Mouse (Mus musculus) cerebellum, postnatal 4 days (tissue): ENCODE results near the gene Gprin2.
A peak's percentile ranks its signal among the peaks of the same experiment; 100 is the strongest.

Experiments used
- DNase-seq, 2 experiments: peaks; one replicate each; pipeline ENCODE4 v3.0.0; 2022; ENCODE audit warnings: low spot score in 2 of 2, mixed read lengths in 1 of 2

The Gprin2 gene

GRCm38 (mm10) chr14:34201231-34202035 lies at the start of gene Gprin2:
TSS of gene Gprin2 (minus strand) at chr14:34201653.
- DNase-seq: peak in 1 of 2 experiments; percentile 57

DNA sequence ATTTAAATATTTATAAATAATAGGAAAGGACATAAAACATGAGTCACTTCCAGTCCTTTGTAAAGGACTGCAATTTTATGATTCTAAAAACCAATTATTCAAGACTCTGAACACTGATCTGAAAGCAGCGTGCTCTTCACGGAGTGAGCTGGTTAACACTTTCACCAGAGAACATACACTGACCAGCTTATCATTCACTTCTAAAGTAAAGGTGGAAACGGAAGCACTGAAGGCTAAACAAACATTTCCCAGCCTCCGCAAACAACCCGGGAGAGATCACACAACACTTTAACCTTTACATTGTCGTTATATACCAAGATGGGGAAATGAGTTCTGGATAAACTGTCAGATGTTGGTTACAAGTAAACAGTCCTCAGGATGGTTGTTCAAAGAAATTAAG lies 39.2 kb upstream of the Gprin2 start:
- no peak for DNase-seq

- DNase-seq: no peak
These were observed 38.8 kb upstream of the Gprin2 start for GRCm38 (mm10) chr14:34240263-34240662.

DNA sequence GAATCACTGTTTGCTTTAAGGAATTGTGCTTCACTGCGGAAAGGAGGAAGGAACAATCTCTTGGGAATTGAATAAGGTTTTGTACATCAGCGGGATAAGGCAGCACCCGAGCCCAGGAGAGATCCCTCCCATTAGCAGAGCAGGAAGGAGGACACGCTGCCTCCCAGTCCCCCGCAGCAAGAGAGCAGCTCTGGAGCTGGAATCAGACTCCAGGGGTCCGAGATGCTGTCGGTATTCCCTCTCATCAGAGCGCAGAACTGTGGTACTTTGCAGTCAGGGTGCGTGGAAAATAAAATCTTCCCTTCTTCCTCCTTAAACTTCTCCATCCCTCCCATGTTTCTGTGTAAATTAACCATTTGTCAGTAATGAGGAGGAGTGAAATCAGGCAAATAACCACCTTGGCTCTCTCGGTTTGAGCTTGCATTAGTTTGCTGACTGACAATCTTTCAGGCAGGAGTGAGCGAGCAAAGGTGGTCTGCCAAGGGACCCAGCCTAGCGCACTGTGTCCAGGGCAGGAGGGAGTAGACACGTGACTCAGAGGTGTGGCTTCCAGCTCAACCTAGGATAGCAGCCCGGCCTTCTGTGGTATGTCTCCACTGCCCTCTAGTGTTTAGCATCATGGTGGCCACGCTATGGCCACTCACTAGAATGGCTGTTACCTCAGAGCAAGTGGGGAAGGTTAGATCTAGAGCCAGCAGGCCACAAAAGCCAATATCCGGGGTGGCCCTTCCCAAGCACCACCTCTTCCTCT lies 33.4 kb upstream of the Gprin2 start:
- DNase-seq: peak in 1 of 2 experiments; percentile 60

DNA sequence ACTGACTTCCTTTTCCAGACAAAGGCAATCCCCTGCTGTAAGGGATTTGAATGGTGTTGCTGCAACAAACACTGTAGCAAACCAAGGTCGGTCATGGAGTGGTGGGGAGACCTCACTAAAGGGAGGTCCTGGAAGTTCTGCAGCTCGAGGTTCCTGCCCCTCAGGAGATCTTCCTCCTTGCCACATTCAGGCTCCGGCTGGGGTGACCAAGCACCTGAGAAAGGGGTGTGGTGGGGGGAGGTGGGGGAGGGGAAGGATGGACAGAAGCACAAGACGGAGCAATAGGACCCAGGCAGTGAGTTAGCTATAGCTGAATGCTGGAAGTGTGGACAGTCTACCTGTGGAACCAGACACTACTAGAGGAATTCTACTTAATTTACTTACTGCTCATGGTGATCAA lies 32.4 kb upstream of the Gprin2 start:
- no peak for DNase-seq

DNA sequence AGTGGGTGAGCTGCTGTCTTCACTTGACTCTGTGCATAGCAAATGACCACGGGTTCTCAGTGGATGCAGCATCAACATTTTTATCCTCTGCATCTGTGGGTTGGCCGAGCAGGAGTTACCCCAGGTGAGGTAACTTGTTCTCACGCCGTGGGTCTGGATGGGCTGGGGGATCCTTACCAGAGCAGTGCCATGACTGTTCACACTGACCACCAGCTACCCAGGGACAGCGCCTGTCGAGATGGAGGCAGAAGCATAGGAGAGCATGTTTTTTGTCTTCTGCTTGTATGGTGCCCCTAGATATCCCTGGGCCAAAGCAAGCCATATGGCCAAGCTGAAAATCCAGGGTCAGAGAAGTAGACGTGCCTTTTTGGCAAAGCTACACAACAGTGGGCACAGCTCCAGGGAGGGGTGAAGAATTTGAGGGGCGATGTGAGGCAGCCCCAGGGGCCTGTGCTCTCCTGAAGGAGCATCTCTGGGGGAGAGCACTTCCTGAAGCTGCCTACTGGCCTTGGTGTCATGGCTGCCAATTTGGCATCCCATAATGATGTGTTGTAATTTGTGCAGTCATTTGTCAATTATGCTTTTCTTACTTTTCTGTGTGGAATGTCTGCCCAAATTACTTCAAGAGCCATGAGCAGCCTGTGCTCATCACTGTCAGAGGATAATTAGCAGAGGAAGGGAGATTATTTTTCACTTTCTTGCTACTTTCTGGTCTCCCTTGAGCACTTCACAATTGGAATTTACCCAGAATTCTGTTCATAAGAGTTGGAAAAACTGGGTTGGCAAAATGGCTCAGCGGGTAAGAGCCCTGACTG lies 31.6 kb upstream of the Gprin2 start:
- DNase-seq: no peak

GRCm38 (mm10) chr14:34232340-34232739 lies 30.9 kb upstream of the Gprin2 start:
- DNase-seq: no peak

DNA sequence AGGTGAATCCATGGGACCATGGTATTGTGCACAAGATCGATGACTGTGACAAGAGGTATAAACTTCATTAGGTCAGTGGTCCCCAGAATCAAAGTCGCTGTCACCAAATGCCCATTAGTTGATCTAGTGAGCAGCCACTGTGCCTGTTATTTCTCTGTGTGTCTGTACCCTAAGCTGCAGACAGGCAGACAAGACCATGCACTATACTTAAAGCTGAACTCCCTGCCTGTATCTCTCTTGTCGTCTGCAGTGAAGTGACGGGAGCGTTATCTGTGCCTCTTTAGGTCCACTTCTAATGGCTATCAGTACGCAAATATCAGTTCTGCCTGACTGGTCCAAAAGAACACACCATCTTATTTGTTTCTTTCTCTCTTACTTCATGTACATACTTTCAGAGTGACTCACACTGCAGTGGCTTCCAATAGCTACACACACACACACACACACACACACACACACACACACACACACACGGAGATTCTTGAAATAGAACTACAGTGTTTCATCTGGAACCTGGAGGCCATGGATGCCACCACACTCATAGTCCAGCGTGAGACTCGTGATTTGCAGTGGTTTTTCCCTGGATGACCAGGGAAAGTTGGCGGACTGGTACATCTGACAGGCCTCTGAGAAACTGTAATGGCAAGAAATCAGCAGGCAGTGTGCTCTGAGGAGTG lies 27.5 kb upstream of the Gprin2 start:
- no peak for DNase-seq

- DNase-seq: no peak
These were observed 26.5 kb upstream of the Gprin2 start for GRCm38 (mm10) chr14:34227981-34228380.

GRCm38 (mm10) chr14:34226566-34226965 lies 25.1 kb upstream of the Gprin2 start:
- peak in 1 of 2 experiments; percentile 44 for DNase-seq

DNA sequence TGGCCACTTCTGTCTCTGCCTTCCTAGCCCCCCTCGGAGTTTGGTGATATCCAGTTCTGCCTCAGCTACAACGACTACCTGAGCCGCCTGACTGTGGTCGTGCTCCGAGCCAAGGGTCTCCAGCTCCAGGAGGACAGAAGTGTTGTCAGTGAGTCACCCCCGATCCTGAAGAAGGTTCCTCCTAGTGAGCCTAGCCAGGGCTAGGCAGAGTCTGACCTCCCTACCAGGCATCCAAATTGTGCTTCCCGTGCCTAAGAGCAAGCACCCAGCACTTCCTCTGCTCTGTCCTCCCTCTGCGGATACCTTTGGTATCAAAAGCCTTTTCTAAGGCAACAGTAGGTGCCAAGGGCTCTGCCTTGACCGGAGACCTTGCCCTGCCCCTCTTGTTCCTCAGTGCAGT lies 24.5 kb upstream of the Gprin2 start:
- no peak for DNase-seq

- no peak for DNase-seq
These were observed 22.0 kb upstream of the Gprin2 start for GRCm38 (mm10) chr14:34223362-34223898.

- no peak for DNase-seq
These were observed 20.1 kb upstream of the Gprin2 start for GRCm38 (mm10) chr14:34221416-34222077.

- no peak for DNase-seq
These were observed 19.0 kb upstream of the Gprin2 start for GRCm38 (mm10) chr14:34220426-34220825.

- no peak for DNase-seq
These were observed 18.3 kb upstream of the Gprin2 start for GRCm38 (mm10) chr14:34219786-34220198.

- no peak for DNase-seq
These were observed 17.8 kb upstream of the Gprin2 start, which contains the start of gene Syt15 for GRCm38 (mm10) chr14:34219295-34219694. TSS of gene Syt15 (plus strand) at chr14:34219595.

DNA sequence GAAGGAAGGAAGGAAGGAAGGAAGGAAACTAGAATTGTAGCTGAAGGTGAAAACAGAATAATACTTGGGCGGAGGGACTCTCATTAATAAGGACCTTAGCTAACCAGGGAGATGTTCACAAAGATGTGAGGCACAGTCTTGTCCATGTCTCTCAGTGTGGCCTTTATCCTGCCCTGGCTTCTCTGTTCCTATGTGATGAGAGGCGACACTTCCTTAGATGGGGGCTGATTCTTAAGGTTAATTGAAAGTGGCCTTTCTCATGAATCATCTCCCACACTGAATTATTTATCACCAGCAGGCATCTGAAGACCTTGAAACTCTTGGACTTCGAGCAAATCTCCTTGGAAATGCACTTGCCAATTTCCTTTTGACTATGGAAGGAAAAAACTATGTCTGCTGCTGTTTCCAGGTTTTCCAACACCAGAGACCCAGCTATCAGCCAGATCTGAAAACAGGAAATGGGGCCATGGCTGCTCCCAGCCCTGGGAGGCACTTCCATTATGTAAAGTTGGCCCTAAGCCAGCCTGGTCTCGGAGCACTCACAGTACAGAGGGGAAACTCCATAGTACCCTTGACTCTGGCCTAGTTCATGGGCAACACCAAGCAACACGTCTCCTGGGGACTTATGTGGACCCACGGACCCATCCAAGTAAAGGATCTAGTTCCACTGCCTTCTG lies 14.1 kb upstream of the Gprin2 start:
- no peak for DNase-seq

DNA sequence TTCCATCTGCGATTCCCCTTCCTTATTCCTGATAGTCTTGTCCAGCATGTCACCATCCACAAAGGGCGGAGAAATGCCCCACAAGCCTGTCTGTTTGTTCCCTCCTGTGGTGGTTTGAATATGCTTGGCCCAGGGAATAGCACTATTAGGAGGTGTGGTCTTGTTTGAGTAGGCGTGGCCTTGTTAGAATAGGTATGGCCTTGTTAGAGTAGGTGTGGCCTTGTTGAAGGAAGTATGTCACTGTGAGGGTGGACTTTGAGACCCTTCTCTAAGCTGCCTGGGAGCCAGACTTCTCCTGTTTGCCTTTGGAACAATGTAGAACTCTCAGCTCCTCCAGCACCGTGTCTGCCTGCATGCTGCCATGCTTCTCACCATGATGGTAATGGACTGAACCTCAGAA lies 8.5 kb upstream of the Gprin2 start:
- DNase-seq: no peak

- DNase-seq: no peak
These were observed 7.6 kb upstream of the Gprin2 start for GRCm38 (mm10) chr14:34209080-34209479.

DNA sequence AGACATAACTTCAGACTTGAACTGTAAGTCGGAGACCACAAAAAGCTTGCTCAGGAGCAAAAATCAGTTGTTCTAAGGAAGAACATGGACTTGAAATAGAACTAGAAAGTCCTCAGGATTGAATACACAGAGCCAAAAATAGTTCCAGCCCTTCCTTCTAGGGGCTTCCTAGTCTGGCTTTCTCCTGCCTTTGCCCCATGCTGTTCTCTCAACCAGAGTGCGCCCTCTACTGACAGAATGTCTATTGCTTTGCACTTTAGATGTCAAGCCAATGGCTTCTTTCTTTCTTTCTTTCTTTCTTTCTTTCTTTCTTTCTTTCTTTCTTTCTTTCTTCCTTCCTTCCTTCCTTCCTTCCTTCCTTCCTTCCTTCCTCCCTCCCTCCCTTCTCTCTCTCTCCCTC lies 7.2 kb upstream of the Gprin2 start:
- peak in 1 of 2 experiments; percentile 43 for DNase-seq
